In the genomic region with DNA sequence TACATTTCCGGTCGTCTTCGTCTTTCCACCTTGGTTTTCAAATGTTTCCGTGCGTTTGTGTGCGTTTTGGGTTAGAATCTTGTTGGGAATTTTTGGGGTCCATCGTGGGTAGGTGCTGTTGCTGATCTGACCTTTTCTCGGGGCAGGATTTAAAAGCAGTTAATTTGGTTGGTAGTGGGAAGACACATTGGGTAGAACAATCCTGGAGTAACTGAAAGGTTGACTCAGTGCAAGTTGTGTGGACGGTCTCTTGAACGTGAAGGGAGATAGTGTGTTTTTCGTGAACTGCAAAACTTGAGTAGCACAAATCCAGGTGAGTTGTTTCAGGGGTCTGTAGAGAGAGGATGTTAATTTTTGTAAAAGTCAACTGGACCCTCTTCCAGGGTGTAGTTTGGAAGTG, we compare ENCODE assay signal across 9 mouse cellular contexts. TPM values are rescaled to one million over a fixed set of nuclear protein-coding genes. Genes with fewer than 3 reads are reported as not detected.
DNase-seq lines count a peak whose midpoint lies in the region; ATAC-seq and TF ChIP-seq lines count a peak whose summit lies in the region.
"Had no signal": no experiment of that assay in that cellular context is flagged by ENCODE, and none has a peak within 500 bp of the region (broad histone marks: within the 10 kb centered on the region; RNA-seq: fewer than 3 reads in every experiment).

No protein-coding gene starts in this region.

- peak overlapping the region; percentile 90 for H3K9ac ChIP-seq in heart, embryonic 11.5 days (ENCODE audit: low read depth, low read length)
- peak overlapping the region; percentile 96 for H3K9ac ChIP-seq in forebrain, embryonic 13.5 days
- H3K9ac ChIP-seq in liver, embryonic 14.5 days (replicated peaks) = peak overlapping the region; percentile 96

- no peaks in the 10 kb centered on the region for H3K9me3 ChIP-seq in heart, embryonic 11.5 days (replicated peaks; ENCODE audit: control insufficient read depth, low read length)
- no peaks in the 10 kb centered on the region for H3K9me3 ChIP-seq in forebrain, embryonic 13.5 days (replicated peaks)
- H3K9me3 ChIP-seq in liver, embryonic 14.5 days (ENCODE audit: control insufficient read depth, low read length) = no peaks in the 10 kb centered on the region

- no peaks in the 10 kb centered on the region for H3K27me3 ChIP-seq in heart, embryonic 11.5 days (ENCODE audit: control insufficient read depth, insufficient read depth, low read length)
- peaks cover 4% of the 10 kb centered on the region; the same call in 1 of the 2 replicates for H3K27me3 ChIP-seq in forebrain, embryonic 13.5 days
- H3K27me3 ChIP-seq in liver, embryonic 14.5 days (ENCODE audit: control insufficient read depth, insufficient read depth, low read length) = no peaks in the 10 kb centered on the region

- no peak for TF ChIP-seq CTCF in liver, embryonic 14.5 days (IDR thresholded peaks at IDR 0.05; ENCODE audit: low read depth)

- H3K4me2 ChIP-seq in heart, embryonic 11.5 days = peak overlapping the region; percentile 95
- peak overlapping the region; percentile 84 for H3K4me2 ChIP-seq in forebrain, embryonic 13.5 days
- peak overlapping the region; percentile 92 for H3K4me2 ChIP-seq in liver, embryonic 14.5 days (ENCODE audit: low read depth)

- no peak overlapping the region for H3K27ac ChIP-seq in heart, embryonic 11.5 days (ENCODE audit: low read depth, low read length)
- no peak overlapping the region for H3K27ac ChIP-seq in forebrain, embryonic 13.5 days
- H3K27ac ChIP-seq in liver, embryonic 14.5 days = peak overlapping the region; percentile 56

- no peak for ATAC-seq in heart, embryonic 11.5 days (replicated peaks; ENCODE audit: insufficient number of reproducible peaks, low FRiP score, low TSS enrichment)
- ATAC-seq in forebrain, embryonic 13.5 days = no peak
- no peak for ATAC-seq in liver, embryonic 14.5 days (ENCODE audit: insufficient read depth)

- H3K4me3 ChIP-seq in heart, embryonic 11.5 days (ENCODE audit: low read depth, low read length) = peak overlapping the region; percentile 96
- H3K4me3 ChIP-seq in forebrain, embryonic 13.5 days = peak overlapping the region; percentile 98
- H3K4me3 ChIP-seq in liver, embryonic 14.5 days (ENCODE audit: insufficient read depth in 1 of 2, low read depth in 2 of 2, low read length in 2 of 2) = peak overlapping the region; percentile 86 to 99

- TF ChIP-seq EP300 in liver, embryonic 14.5 days (IDR thresholded peaks at IDR 0.05; ENCODE audit: low read depth) = no peak

- H3K36me3 ChIP-seq in heart, embryonic 11.5 days (ENCODE audit: control insufficient read depth, insufficient read depth, low read length) = peaks cover 24% of the 10 kb centered on the region
- peaks cover 31% of the 10 kb centered on the region for H3K36me3 ChIP-seq in forebrain, embryonic 13.5 days (ENCODE audit: poor library complexity, severe bottlenecking)
- peaks cover 35% of the 10 kb centered on the region for H3K36me3 ChIP-seq in liver, embryonic 14.5 days (replicated peaks; ENCODE audit: control insufficient read depth, insufficient read depth, low read depth)

- peaks cover 7% of the 10 kb centered on the region for H3K4me1 ChIP-seq in heart, embryonic 11.5 days (ENCODE audit: control insufficient read depth, insufficient read depth, low read length)
- peaks cover 15% of the 10 kb centered on the region for H3K4me1 ChIP-seq in forebrain, embryonic 13.5 days
- peaks cover 12 to 14% of the 10 kb centered on the region in 2 experiments for H3K4me1 ChIP-seq in liver, embryonic 14.5 days (replicated peaks; ENCODE audit: control insufficient read depth in 2 of 2, insufficient read depth in 2 of 2, low read length in 1 of 2)

- no peak for DNase-seq in heart, adult 9 months (ENCODE audit: low spot score in 2 of 2)
- DNase-seq in 416B (ENCODE audit: low read depth) = peak; percentile 31
- DNase-seq in liver, embryonic 14.5 days (ENCODE audit: low read depth in 3 of 3, low spot score in 3 of 3) = no peak
- DNase-seq in thymus, postnatal 36 days = no peak
- DNase-seq in cerebellum, adult 8-10 months = no peak
- no peak for DNase-seq in layer of hippocampus, postnatal 14 days (ENCODE audit: low spot score in 2 of 2)

- WGBS in heart, embryonic 11.5 days (ENCODE audit: insufficient replicate concordance) = under 1% methylated on average over 11 of the region's 11 CpGs
- 2% methylated on average over 11 of the region's 11 CpGs for WGBS in forebrain, embryonic 13.5 days
- WGBS in liver, embryonic 14.5 days (ENCODE audit: insufficient replicate concordance) = under 1% methylated on average over 11 of the region's 11 CpGs

RNA-seq across cellular contexts. Expression of a gene that starts 1.0 kb away (rescaled TPM):
- 285 and 300 TPM in 2 replicates for polyA plus RNA-seq in heart, embryonic 11.5 days (2014; fragmentation: Nextera tagmentation; extraction: Ambion mirVana)
- polyA plus RNA-seq in forebrain, embryonic 13.5 days (2015; fragmentation: Nextera tagmentation; extraction: Ambion mirVana) = 265 and 331 TPM in 2 replicates
- 163 and 443 TPM in 2 replicates for polyA plus RNA-seq in liver, embryonic 14.5 days (2012; rRNA removed)
- polyA plus RNA-seq in liver, embryonic 14.5 days (2014; fragmentation: Nextera tagmentation; extraction: Ambion mirVana) = 298 and 303 TPM in 2 replicates
- total RNA-seq in layer of hippocampus, postnatal 14 days (2021) = 100 to 1,000 TPM; 227 to 233 TPM

RNA-seq across cellular contexts. Expression of a gene that starts 7.8 kb away (rescaled TPM):
- polyA plus RNA-seq in heart, embryonic 11.5 days (2014; fragmentation: Nextera tagmentation; extraction: Ambion mirVana) = 27.4 and 27.5 TPM in 2 replicates
- polyA plus RNA-seq in forebrain, embryonic 13.5 days (2015; fragmentation: Nextera tagmentation; extraction: Ambion mirVana) = 1.7 and 2.0 TPM in 2 replicates
- 0.16 and 0.18 TPM in 2 replicates for polyA plus RNA-seq in liver, embryonic 14.5 days (2012; rRNA removed)
- polyA plus RNA-seq in liver, embryonic 14.5 days (2014; fragmentation: Nextera tagmentation; extraction: Ambion mirVana) = 0.04 TPM in 1 of 2 replicates, not detected in the other
- 1 to 10 TPM; 2.6 to 6.0 TPM for total RNA-seq in layer of hippocampus, postnatal 14 days (2021)
- total RNA-seq: common myeloid progenitor, adult 5-6 weeks had no signal

RNA-seq across cellular contexts. Expression of a gene that starts 11.9 kb away (rescaled TPM):
- polyA plus RNA-seq in heart, embryonic 11.5 days (2014; fragmentation: Nextera tagmentation; extraction: Ambion mirVana) = 0.04 and 0.07 TPM in 2 replicates
- 20.1 and 21.0 TPM in 2 replicates for polyA plus RNA-seq in forebrain, embryonic 13.5 days (2015; fragmentation: Nextera tagmentation; extraction: Ambion mirVana)
- 0.09 TPM in 2 replicates for polyA plus RNA-seq in liver, embryonic 14.5 days (2012; rRNA removed)
- polyA plus RNA-seq in liver, embryonic 14.5 days (2014; fragmentation: Nextera tagmentation; extraction: Ambion mirVana) = 0.18 TPM in 1 of 2 replicates, not detected in the other
- total RNA-seq in layer of hippocampus, postnatal 14 days (2021) = 100 to 1,000 TPM; 140 to 154 TPM

RNA-seq across cellular contexts. Expression of a gene that starts 29.5 kb away (rescaled TPM):
- polyA plus RNA-seq in heart, embryonic 11.5 days (2014; fragmentation: Nextera tagmentation; extraction: Ambion mirVana) = 15.9 and 22.6 TPM in 2 replicates
- polyA plus RNA-seq in forebrain, embryonic 13.5 days (2015; fragmentation: Nextera tagmentation; extraction: Ambion mirVana) = 13.4 and 16.8 TPM in 2 replicates
- 6.0 and 6.5 TPM in 2 replicates for polyA plus RNA-seq in liver, embryonic 14.5 days (2012; rRNA removed)
- polyA plus RNA-seq in liver, embryonic 14.5 days (2014; fragmentation: Nextera tagmentation; extraction: Ambion mirVana) = 7.0 and 10.1 TPM in 2 replicates
- 10 to 100 TPM; 33.8 to 34.6 TPM for total RNA-seq in layer of hippocampus, postnatal 14 days (2021)

RNA-seq across cellular contexts. Expression of a gene that starts 35.1 kb away (rescaled TPM):
- not detected in 2 replicates for polyA plus RNA-seq in heart, embryonic 11.5 days (2014; fragmentation: Nextera tagmentation; extraction: Ambion mirVana)
- not detected in 2 replicates for polyA plus RNA-seq in forebrain, embryonic 13.5 days (2015; fragmentation: Nextera tagmentation; extraction: Ambion mirVana)
- not detected in 2 replicates for polyA plus RNA-seq in liver, embryonic 14.5 days (2012; rRNA removed)
- polyA plus RNA-seq in liver, embryonic 14.5 days (2014; fragmentation: Nextera tagmentation; extraction: Ambion mirVana) = not detected in 2 replicates
- total RNA-seq in layer of hippocampus, postnatal 14 days (2021) = not detected
- total RNA-seq: common myeloid progenitor, adult 5-6 weeks had no signal

Comparison
In these comparisons a context has a peak if more than half of its experiments do, and no peak if none do; other contexts are left out.
1. RNA of a gene that starts 11.9 kb away (polyA plus RNA-seq): 20.1 to 21.0 TPM in forebrain, embryonic 13.5 days; 0.09 to 0.18 TPM in liver, embryonic 14.5 days and 0.04 to 0.07 TPM in heart, embryonic 11.5 days; every median in the first group is over 10 times any median in the second.
2. Peak in every context shown above with its lines, with median percentiles within 50 percentile points of each other: H3K4me2 ChIP-seq, H3K4me3 ChIP-seq and H3K9ac ChIP-seq.